Mouse (Mus musculus): Measurements from ENCODE around the gene Kcnip1.

DNA sequence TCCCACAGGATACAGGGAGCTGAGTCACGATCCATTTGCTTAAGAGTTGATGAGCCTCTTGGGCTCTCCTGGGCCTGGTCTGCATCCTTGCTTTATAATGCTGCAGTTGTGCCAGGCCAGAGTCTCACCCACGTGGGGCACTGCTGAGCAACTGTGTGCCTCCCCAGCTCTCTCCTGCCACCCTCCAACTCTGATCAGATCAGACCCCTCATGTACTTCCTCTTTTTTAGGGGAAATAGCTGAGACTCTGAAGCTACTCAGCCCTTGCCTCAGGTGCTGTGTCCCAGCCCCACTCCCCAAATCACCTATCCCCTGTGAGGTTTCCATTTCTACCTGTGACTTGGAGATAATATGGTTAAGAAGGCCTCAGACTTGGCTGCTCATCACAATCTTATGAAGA lies 27.6 kb downstream of the Kcnip1 start:
- TF ChIP-seq POLR2A (IDR thresholded peaks at IDR 0.05; ENCODE audit: extremely low read depth, insufficient read depth, low read length) (no peak), CTCF (IDR thresholded peaks at IDR 0.05; ENCODE audit: extremely low read depth, insufficient read depth, low read length) (no peak)
